Mouse (Mus musculus) CH12.LX (cell line): ENCODE results near the gene Cuta.
A peak's percentile ranks its signal among the peaks of the same experiment; 100 is the strongest.

Experiments
- CTCF ChIP-seq, 2 experiments: IDR thresholded peaks in 1 of 2; conservative IDR thresholded peaks in 1 of 2; 2 replicates each; pipeline ENCODE4 v1.5.1; 2011 to 2012; ENCODE audit warnings: low read depth in 2 of 2, low read length in 2 of 2, improper control_type of control experiment in 1 of 2, inconsistent platforms in 1 of 2, mild to moderate bottlenecking in 1 of 2, moderate library complexity in 1 of 2
- EP300 ChIP-seq: IDR thresholded peaks from 2 replicates; pipeline ENCODE4 v1.6.1; 2011; ENCODE audit warnings: low read length, improper control_type of control experiment
- HCFC1 ChIP-seq: IDR thresholded peaks from 2 replicates; pipeline ENCODE4 v1.6.1; 2012; ENCODE audit warnings: low read depth, mild to moderate bottlenecking, inconsistent platforms, low read length, improper control_type of control experiment
- MYC ChIP-seq: IDR thresholded peaks from 2 replicates; pipeline ENCODE4 v1.6.1; 2011; ENCODE audit warnings: low read depth, mild to moderate bottlenecking, improper control_type of control experiment, low read length
- NRF1 ChIP-seq: IDR thresholded peaks from 2 replicates; pipeline ENCODE4 v1.6.1; 2014; ENCODE audit warnings: low read depth, mild to moderate bottlenecking, inconsistent platforms, low read length, improper control_type of control experiment, moderate library complexity
- POLR2A ChIP-seq: IDR thresholded peaks from 2 replicates; pipeline ENCODE4 v1.6.1; 2011; ENCODE audit warnings: low read depth, mild to moderate bottlenecking, improper control_type of control experiment, low read length
- POLR2AphosphoS2 ChIP-seq: IDR thresholded peaks from 2 replicates; pipeline ENCODE4 v1.6.1; 2011; ENCODE audit warnings: low read depth, low read length, improper control_type of control experiment
- SIN3A ChIP-seq: IDR thresholded peaks from 2 replicates; pipeline ENCODE4 v1.6.1; 2012; ENCODE audit warnings: low read length, improper control_type of control experiment, inconsistent platforms
- USF1 ChIP-seq: IDR thresholded peaks from 2 replicates; pipeline ENCODE4 v1.6.1; 2014; ENCODE audit warnings: low read depth, mild to moderate bottlenecking, inconsistent platforms, low read length, improper control_type of control experiment
- ZC3H11A ChIP-seq: IDR thresholded peaks from 2 replicates; pipeline ENCODE4 v1.6.1; 2012; ENCODE audit warnings: low read depth, mild to moderate bottlenecking, inconsistent platforms, low read length, improper control_type of control experiment
- ZKSCAN1 ChIP-seq: IDR thresholded peaks from 2 replicates; pipeline ENCODE4 v1.6.1; 2012; ENCODE audit warnings: low read depth, inconsistent platforms, low read length, improper control_type of control experiment, borderline replicate concordance

DNA sequence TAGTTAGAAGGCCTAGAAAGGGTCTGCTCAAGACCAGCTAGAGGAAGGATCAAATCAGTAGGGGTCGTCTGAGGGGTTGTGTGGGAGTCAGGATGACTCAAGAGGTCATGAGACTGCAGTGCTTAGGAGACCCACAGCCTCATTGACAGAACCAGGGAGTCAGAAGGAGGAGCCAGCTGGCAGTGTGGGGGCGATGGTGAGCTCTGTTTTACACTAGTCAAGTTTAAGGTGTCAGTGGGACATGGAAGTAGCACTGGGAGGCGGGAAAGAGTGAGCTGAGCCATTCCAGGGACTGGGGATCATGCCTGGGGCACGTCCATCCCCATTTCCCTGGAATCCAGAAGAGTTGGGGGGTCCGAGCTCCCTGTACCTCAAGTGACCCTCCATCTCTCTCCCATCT, 19.5 kb upstream of the Cuta start:
- TF ChIP-seq ZKSCAN1 (no peak), CTCF (conservative IDR thresholded peaks at IDR 0.05 in 1 of 2, IDR thresholded peaks at IDR 0.05 in 1 of 2; ENCODE audit: low read depth in 2 of 2, low read length in 2 of 2) (peak in 1 of 2 experiments; percentile 30; a peak in 2 of 4 replicates), USF1 (no peak), SIN3A (no peak), EP300 (no peak), HCFC1 (no peak), POLR2A (no peak), POLR2AphosphoS2 (no peak), MYC (no peak), ZC3H11A (no peak), NRF1 (no peak)
